Mouse (Mus musculus) kidney, adult 11 months (tissue): ENCODE measurements around the gene Mtif2.

Experiments
- DNase-seq: peaks from one replicate; pipeline ENCODE4 v3.0.0; 2022

The Mtif2 gene

GRCm38 (mm10) chr11:29560452-29560851 is 34.2 kb downstream of the Mtif2 start:
- no peak for DNase-seq

GRCm38 (mm10) chr11:29560990-29561389 is 34.8 kb downstream of the Mtif2 start:
- DNase-seq: no peak

- DNase-seq: no peak
Measured at GRCm38 (mm10) chr11:29563406-29563805, 37.2 kb downstream of the Mtif2 start.

- no peak for DNase-seq
Measured at GRCm38 (mm10) chr11:29571536-29571935, 45.3 kb downstream of the Mtif2 start.

GRCm38 (mm10) chr11:29572656-29573055 is 46.4 kb downstream of the Mtif2 start:
- DNase-seq: no peak

GRCm38 (mm10) chr11:29579610-29580009 is 53.4 kb downstream of the Mtif2 start:
- no peak for DNase-seq
